In genomic region chr11:102089088-102089808, GRCm38 (mm10) we compare ENCODE assay signal across 8 mouse cellular contexts. TPM values are rescaled to one million over a fixed set of nuclear protein-coding genes. Genes with fewer than 3 reads are reported as not detected.
DNase-seq lines count a peak whose midpoint lies in the region; ATAC-seq and TF ChIP-seq lines count a peak whose summit lies in the region.

No protein-coding gene starts in this region.

- peak overlapping the region; percentile 100 for H3K4me2 ChIP-seq in myocyte (ENCODE audit: low read depth)
- peak overlapping the region; percentile 96 for H3K4me2 ChIP-seq in stomach, embryonic 15.5 days

- TF ChIP-seq CTCF in C2C12 (IDR thresholded peaks at IDR 0.05; ENCODE audit: control insufficient read depth, insufficient read depth, insufficient read length): no peak
- peak; percentile 62 for TF ChIP-seq CTCF in liver, adult 2 months (IDR thresholded peaks at IDR 0.05; ENCODE audit: low read depth, low read length)

- no peak overlapping the region for H3K9ac ChIP-seq in liver, adult 2 months (ENCODE audit: low read depth, low read length)
- H3K9ac ChIP-seq in stomach, embryonic 15.5 days: no peak overlapping the region

- H3ac ChIP-seq in C2C12 (ENCODE audit: control insufficient read depth, insufficient read length, low read depth) (no peak overlapping the region), myocyte (ENCODE audit: control insufficient read depth, insufficient read length) (no peak overlapping the region)

- no peak overlapping the region for H3K27ac ChIP-seq in liver, adult 2 months (replicated peaks; ENCODE audit: insufficient read depth, low read depth, low read length)
- peak overlapping the region; percentile 84 for H3K27ac ChIP-seq in stomach, embryonic 15.5 days

- H3K4me3 ChIP-seq in C2C12 (ENCODE audit: insufficient read depth, poor library complexity, severe bottlenecking): peak overlapping the region; percentile 38
- 0 out of 2 replicates have a peak overlapping the region, but pooled peaks have one; percentile 5 for H3K4me3 ChIP-seq in liver, adult 2 months (ENCODE audit: insufficient read depth, low read depth, low read length)
- H3K4me3 ChIP-seq in myocyte: peak overlapping the region; percentile 71
- peak overlapping the region; percentile 69 for H3K4me3 ChIP-seq in stomach, embryonic 15.5 days (replicated peaks)

- peak; percentile 74 for ATAC-seq in stomach, embryonic 15.5 days (ENCODE audit: insufficient read depth, low FRiP score, low read depth)

- H3K9me3 ChIP-seq in stomach, embryonic 15.5 days: no peaks in the 10 kb centered on the region

- no peaks in the 10 kb centered on the region for H3K36me3 ChIP-seq in C2C12 (ENCODE audit: control insufficient read depth, insufficient read depth)
- no peaks in the 10 kb centered on the region for H3K36me3 ChIP-seq in liver, adult 2 months (ENCODE audit: control insufficient read depth, insufficient read depth, low read length)
- H3K36me3 ChIP-seq in myocyte (ENCODE audit: control insufficient read depth, insufficient read depth): no peaks in the 10 kb centered on the region
- H3K36me3 ChIP-seq in stomach, embryonic 15.5 days: no peaks in the 10 kb centered on the region

- no peaks in the 10 kb centered on the region for H3K79me2 ChIP-seq in C2C12 (ENCODE audit: control insufficient read depth, insufficient read depth)
- no peaks in the 10 kb centered on the region for H3K79me2 ChIP-seq in liver, adult 2 months (ENCODE audit: control insufficient read depth, insufficient read depth, low read length)
- H3K79me2 ChIP-seq in myocyte (ENCODE audit: control insufficient read depth, insufficient read depth): no peaks in the 10 kb centered on the region

- no peak for TF ChIP-seq POLR2A in liver, adult 2 months (IDR thresholded peaks at IDR 0.05; ENCODE audit: extremely low read depth, insufficient read depth, low read length)
- TF ChIP-seq POLR2A in myocyte (IDR thresholded peaks at IDR 0.05; ENCODE audit: insufficient read length, low read depth): no peak

- no peaks in the 10 kb centered on the region for H3K79me3 ChIP-seq in C2C12 (ENCODE audit: low read depth)

- DNase-seq in adrenal gland, adult 2 months: peak; percentile 77
- peak; percentile 68 for DNase-seq in embryo, embryonic 11.5 days (ENCODE audit: low read depth, low spot score)
- peak; percentile 55 for DNase-seq in heart, adult 8-10 months (ENCODE audit: low spot score)
- peak; percentile 39 to 57 for DNase-seq in kidney, adult 8-10 months
- DNase-seq in liver, adult 2 months (ENCODE audit: extremely low read depth, low read depth, low spot score): peak; percentile 47

- 4% methylated on average over 20 of the region's 20 CpGs for WGBS in liver, adult 2 months
- WGBS in stomach, embryonic 15.5 days: under 1% methylated on average over 20 of the region's 20 CpGs

- peaks cover 20% of the 10 kb centered on the region for H3K27me3 ChIP-seq in C2C12 (ENCODE audit: control insufficient read depth, insufficient read depth, insufficient read length)
- H3K27me3 ChIP-seq in liver, adult 2 months (ENCODE audit: control insufficient read depth, insufficient read depth, low read length): no peaks in the 10 kb centered on the region
- peaks cover 20% of the 10 kb centered on the region for H3K27me3 ChIP-seq in myocyte (ENCODE audit: control insufficient read depth, insufficient read depth, insufficient read length)
- H3K27me3 ChIP-seq in stomach, embryonic 15.5 days (replicated peaks): no peaks in the 10 kb centered on the region

- peaks cover 8% of the 10 kb centered on the region for H3K4me1 ChIP-seq in liver, adult 2 months (ENCODE audit: control insufficient read depth, insufficient read depth, low read length)
- H3K4me1 ChIP-seq in stomach, embryonic 15.5 days: peaks cover 12% of the 10 kb centered on the region

TF ChIP-seq in C2C12, 6 proteins besides CTCF, POLR2A, EP300 and RAD21:
- TF ChIP-seq MYOD1 (IDR thresholded peaks at IDR 0.05; ENCODE audit: control insufficient read depth, insufficient read length, low read depth): no peak
- TF ChIP-seq CEBPB (IDR thresholded peaks at IDR 0.05; ENCODE audit: low read depth): no peak
- no peak for TF ChIP-seq FOSL1 (IDR thresholded peaks at IDR 0.05; ENCODE audit: insufficient read depth, low read length, poor library complexity, severe bottlenecking)
- TF ChIP-seq MAX (IDR thresholded peaks at IDR 0.05): no peak
- no peak for TF ChIP-seq USF1 (IDR thresholded peaks at IDR 0.05; ENCODE audit: low read depth)
- no peak for TF ChIP-seq MYOG (IDR thresholded peaks at IDR 0.05; ENCODE audit: control insufficient read depth, extremely low read depth, insufficient read length)
TF ChIP-seq in C2C12: peak in this region for 0.

TF ChIP-seq in myocyte, 11 proteins besides CTCF, POLR2A, EP300 and RAD21:
- TF ChIP-seq SRF (IDR thresholded peaks at IDR 0.05; ENCODE audit: control insufficient read depth, insufficient read length, low read depth) (no peak), TCF3 (IDR thresholded peaks at IDR 0.05; ENCODE audit: insufficient read length, low read depth) (no peak), MAX (IDR thresholded peaks at IDR 0.05; ENCODE audit: low read depth) (no peak), USF1 (IDR thresholded peaks at IDR 0.05; ENCODE audit: low read depth) (no peak), CEBPB (IDR thresholded peaks at IDR 0.05; ENCODE audit: insufficient read depth, poor library complexity, severe bottlenecking) (no peak), E2F4 (IDR thresholded peaks at IDR 0.05; ENCODE audit: insufficient read depth) (no peak), MYOD1 (IDR thresholded peaks at IDR 0.05; ENCODE audit: control insufficient read depth in 1 of 3, insufficient read length in 2 of 3, low read depth in 2 of 3) (no peak)
TF ChIP-seq in myocyte: peak in this region for 0.

RNA-seq across cellular contexts. Expression of gene Mpp2, which starts 0.9 kb away (rescaled TPM):
- polyA plus RNA-seq in C2C12 (2012; fragmentation: generic; extraction: Trizol): 1.7 TPM
- total RNA-seq in adrenal gland, adult 2 months (2021): 10 to 100 TPM in 1 of 2 experiments, 1 to 10 TPM in 1; 9.8 to 12.3 TPM
- 14.4 and 17.5 TPM in 2 replicates for polyA plus RNA-seq in adrenal gland, adult 2 months (2012; rRNA removed)
- total RNA-seq in heart, adult 8-10 months (2022): 1 to 10 TPM; 2.6 to 4.7 (median 4.3) TPM
- total RNA-seq in liver, adult 2 months (2014; rRNA removed): under 0.01 and 0.20 TPM in 2 replicates
- polyA plus RNA-seq in liver, adult 2 months (2012; rRNA removed): 0.20 and 0.22 TPM in 2 replicates
- polyA plus RNA-seq in myocyte (2012; fragmentation: generic; extraction: Trizol): 4.3 TPM
- polyA plus RNA-seq in stomach, embryonic 15.5 days (2015; fragmentation: Nextera tagmentation; extraction: Ambion mirVana): 6.8 and 8.8 TPM in 2 replicates

RNA-seq across cellular contexts. Expression of gene Ppy, which starts 11.9 kb away (rescaled TPM):
- polyA plus RNA-seq in C2C12 (2012; fragmentation: generic; extraction: Trizol): not detected
- total RNA-seq in adrenal gland, adult 2 months (2021): not detected
- not detected in 2 replicates for polyA plus RNA-seq in adrenal gland, adult 2 months (2012; rRNA removed)
- not detected for total RNA-seq in heart, adult 8-10 months (2022)
- not detected in 2 replicates for total RNA-seq in liver, adult 2 months (2014; rRNA removed)
- not detected in 2 replicates for polyA plus RNA-seq in liver, adult 2 months (2012; rRNA removed)
- polyA plus RNA-seq in myocyte (2012; fragmentation: generic; extraction: Trizol): not detected
- 4.8 and 7.6 TPM in 2 replicates for polyA plus RNA-seq in stomach, embryonic 15.5 days (2015; fragmentation: Nextera tagmentation; extraction: Ambion mirVana)

RNA-seq across cellular contexts. Expression of gene Pyy, which starts 18.4 kb away (rescaled TPM):
- polyA plus RNA-seq in C2C12 (2012; fragmentation: generic; extraction: Trizol) (not detected), myocyte (2012; fragmentation: generic; extraction: Trizol) (not detected)
- not detected for total RNA-seq in adrenal gland, adult 2 months (2021)
- polyA plus RNA-seq in adrenal gland, adult 2 months (2012; rRNA removed): not detected in 2 replicates
- not detected for total RNA-seq in heart, adult 8-10 months (2022)
- not detected in 2 replicates for total RNA-seq in liver, adult 2 months (2014; rRNA removed)
- 0.35 TPM in 1 of 2 replicates, not detected in the other for polyA plus RNA-seq in liver, adult 2 months (2012; rRNA removed)
- 65.1 and 89.6 TPM in 2 replicates for polyA plus RNA-seq in stomach, embryonic 15.5 days (2015; fragmentation: Nextera tagmentation; extraction: Ambion mirVana)

RNA-seq across cellular contexts. Expression of gene Cd300lg, which starts 47.9 kb away (rescaled TPM):
- polyA plus RNA-seq in C2C12 (2012; fragmentation: generic; extraction: Trizol) (not detected), myocyte (2012; fragmentation: generic; extraction: Trizol) (not detected)
- total RNA-seq in adrenal gland, adult 2 months (2021): 10 to 100 TPM; 28.1 to 58.7 TPM
- 44.3 and 60.6 TPM in 2 replicates for polyA plus RNA-seq in adrenal gland, adult 2 months (2012; rRNA removed)
- 10 to 100 TPM; 56.7 to 79.2 (median 64.0) TPM for total RNA-seq in heart, adult 8-10 months (2022)
- total RNA-seq in liver, adult 2 months (2014; rRNA removed): 8.4 and 11.1 TPM in 2 replicates
- polyA plus RNA-seq in liver, adult 2 months (2012; rRNA removed): 12.2 and 13.3 TPM in 2 replicates
- polyA plus RNA-seq in stomach, embryonic 15.5 days (2015; fragmentation: Nextera tagmentation; extraction: Ambion mirVana): 2.0 and 2.2 TPM in 2 replicates

RNA-seq across cellular contexts. Expression of gene Nags, which starts 56.1 kb away (rescaled TPM):
- polyA plus RNA-seq in C2C12 (2012; fragmentation: generic; extraction: Trizol) (not detected), myocyte (2012; fragmentation: generic; extraction: Trizol) (not detected)
- 1 to 10 TPM in 1 of 2 experiments, under 1 TPM in 1; 0.29 to 1.8 TPM for total RNA-seq in adrenal gland, adult 2 months (2021)
- polyA plus RNA-seq in adrenal gland, adult 2 months (2012; rRNA removed): 0.34 and 1.1 TPM in 2 replicates
- total RNA-seq in heart, adult 8-10 months (2022): under 1 TPM; 0.14 to 0.30 (median 0.22) TPM
- total RNA-seq in liver, adult 2 months (2014; rRNA removed): 58.6 and 81.5 TPM in 2 replicates
- 135 and 155 TPM in 2 replicates for polyA plus RNA-seq in liver, adult 2 months (2012; rRNA removed)
- 6.2 and 6.5 TPM in 2 replicates for polyA plus RNA-seq in stomach, embryonic 15.5 days (2015; fragmentation: Nextera tagmentation; extraction: Ambion mirVana)

Comparison
In these comparisons a context has a peak if more than half of its experiments do, and no peak if none do; other contexts are left out.
1. H3K4me3 ChIP-seq: peak in every context shown above with its lines; median percentile 71 in myocyte; 69 in stomach, embryonic 15.5 days; 38 in C2C12; 5 in liver, adult 2 months.
2. RNA of gene Pyy, which starts 18.4 kb away (polyA plus RNA-seq): 65.1 to 89.6 TPM in stomach, embryonic 15.5 days; 0.35 TPM in liver, adult 2 months, not detected in C2C12 (single experiment), not detected in adrenal gland, adult 2 months and not detected in myocyte (single experiment); every median in the first group is over 10 times any median in the second.
3. Peak in every context shown above with its lines, with median percentiles within 50 percentile points of each other: DNase-seq.